Mouse (Mus musculus) midbrain, embryonic 16.5 days (tissue): ENCODE results near the gene Acbd4. TPM values are rescaled to one million over a fixed set of nuclear protein-coding genes. Genes with fewer than 3 reads are reported as not detected.

ENCODE experiments used
- ATAC-seq: fragments of 200-750 bp; cut with Nextera tagmentation; 2 replicates; pipeline ENCODE4 v1.8.0; 2017; ENCODE audit warnings: moderate TSS enrichment
- H3K27ac ChIP-seq: fragments of 300-500 bp; sonication (generic); 2 replicates; pipeline ENCODE4 v1.5.1; 2014; ENCODE audit warnings: mild to moderate bottlenecking, low read length, mixed read lengths
- H3K27me3 ChIP-seq: fragments of 300-500 bp; sonication (generic); 2 replicates; pipeline ENCODE4 v1.6.1; 2014; ENCODE audit warnings: low read depth, low read length, mixed read lengths; ENCODE audit not compliant: control insufficient read depth, insufficient read depth
- H3K36me3 ChIP-seq: fragments of 300-500 bp; sonication (generic); 2 replicates; pipeline ENCODE4 v1.6.1; 2014; ENCODE audit warnings: mild to moderate bottlenecking, low read length, moderate library complexity, mixed read lengths; ENCODE audit not compliant: control insufficient read depth, insufficient read depth
- H3K4me1 ChIP-seq: fragments of 300-500 bp; sonication (generic); 2 replicates; pipeline ENCODE4 v1.6.1; 2014; ENCODE audit warnings: mild to moderate bottlenecking, low read length, mixed read lengths; ENCODE audit not compliant: control insufficient read depth, insufficient read depth
- H3K4me2 ChIP-seq: fragments of 300-500 bp; sonication (generic); 2 replicates; pipeline ENCODE4 v1.6.1; 2014; ENCODE audit warnings: mild to moderate bottlenecking, low read length, mixed read lengths
- H3K4me3 ChIP-seq: fragments of 300-500 bp; sonication (generic); 2 replicates; pipeline ENCODE4 v1.5.1; 2014; ENCODE audit warnings: low read depth, mild to moderate bottlenecking, low read length, moderate library complexity, mixed read lengths
- H3K9ac ChIP-seq: fragments of 300-500 bp; sonication (generic); 2 replicates; pipeline ENCODE4 v1.6.1; 2014; ENCODE audit warnings: low read depth, low read length, mixed read lengths
- H3K9me3 ChIP-seq: fragments of 300-500 bp; sonication (generic); replicated peaks from 2 replicates; pipeline ENCODE4 v1.6.1; 2014; ENCODE audit warnings: mild to moderate bottlenecking, low read length, mixed read lengths; ENCODE audit not compliant: control insufficient read depth, poor library complexity, severe bottlenecking
- WGBS: fragments of 180-500 bp; shearing (Covaris S2); extraction: QIAGEN DNeasy Blood & Tissue Kit; methylation state at CpG from one replicate; pipeline ENCODE4 v1.1.7; 2014; 5-methylcytosine and 5-hydroxymethylcytosine counted together
- polyA plus RNA-seq: library from polyadenylated mRNA; unstranded; fragments of >200 nt; fragmentation: Nextera tagmentation; extraction: Ambion mirVana; gene quantifications from 2 replicates; pipeline ENCODE4 v1.2.1, GENCODE M21; 2015

The Acbd4 gene
- polyA plus RNA-seq, 1 experiment from 2014 or later = 13.0 TPM

- Histone ChIP-seq H3K27me3 (no peaks in the 10 kb centered on the region), H3K36me3 (peaks cover 5% of the 10 kb centered on the region; the same call in 1 of the 2 replicates), H3K9me3 (no peaks in the 10 kb centered on the region), H3K4me3 (peak overlapping the region; percentile 26), H3K4me2 (peak overlapping the region; percentile 56), H3K4me1 (peaks cover 19% of the 10 kb centered on the region), H3K9ac (peak overlapping the region; percentile 70), H3K27ac (peak overlapping the region; percentile 87)
- ATAC-seq = peak; percentile 94
- 26% methylated on average over 8 of the region's 8 CpGs for WGBS
Observed at GRCm38 (mm10) chr11:103142441-103143182, 41.1 kb downstream of the Acbd4 start.

- Histone ChIP-seq H3K27me3 (no peaks in the 10 kb centered on the region), H3K4me2 (no peak overlapping the region), H3K36me3 (no peaks in the 10 kb centered on the region), H3K4me1 (peaks cover 19% of the 10 kb centered on the region), H3K9ac (no peak overlapping the region), H3K4me3 (no peak overlapping the region), H3K9me3 (no peaks in the 10 kb centered on the region), H3K27ac (no peak overlapping the region)
- no peak for ATAC-seq
- WGBS = 44% methylated on average over 12 of the region's 12 CpGs
Observed at GRCm38 (mm10) chr11:103144309-103145285, 43.1 kb downstream of the Acbd4 start.

- Histone ChIP-seq H3K4me3 (no peak overlapping the region), H3K4me1 (peaks cover 17% of the 10 kb centered on the region), H3K27me3 (no peaks in the 10 kb centered on the region), H3K4me2 (no peak overlapping the region), H3K9ac (no peak overlapping the region), H3K9me3 (no peaks in the 10 kb centered on the region), H3K27ac (no peak overlapping the region), H3K36me3 (no peaks in the 10 kb centered on the region)
- WGBS = 95% methylated on average over 4 of the region's 4 CpGs
- ATAC-seq = no peak
Observed at GRCm38 (mm10) chr11:103146386-103146785, 44.9 kb downstream of the Acbd4 start.

- peaks cover 4% of the 10 kb centered on the region; the same call in 1 of the 2 replicates for H3K4me1 ChIP-seq
- H3K27me3 ChIP-seq = no peaks in the 10 kb centered on the region
- WGBS = 80% methylated on average over 4 of the region's 4 CpGs
- no peak overlapping the region for H3K4me2 ChIP-seq
- no peak overlapping the region for H3K9ac ChIP-seq
- ATAC-seq = no peak
- H3K27ac ChIP-seq = no peak overlapping the region
- H3K4me3 ChIP-seq = no peak overlapping the region
- no peaks in the 10 kb centered on the region for H3K9me3 ChIP-seq
- no peaks in the 10 kb centered on the region for H3K36me3 ChIP-seq
Observed at GRCm38 (mm10) chr11:103147766-103148165, 46.3 kb downstream of the Acbd4 start.

- H3K9me3 ChIP-seq = no peaks in the 10 kb centered on the region
- H3K27me3 ChIP-seq = no peaks in the 10 kb centered on the region
- no peak overlapping the region for H3K27ac ChIP-seq
- H3K36me3 ChIP-seq = no peaks in the 10 kb centered on the region
- H3K4me2 ChIP-seq = no peak overlapping the region
- 91% methylated on average over 4 of the region's 4 CpGs for WGBS
- H3K4me3 ChIP-seq = no peak overlapping the region
- no peaks in the 10 kb centered on the region for H3K4me1 ChIP-seq
- no peak for ATAC-seq
- no peak overlapping the region for H3K9ac ChIP-seq
Observed at GRCm38 (mm10) chr11:103149771-103150170, 48.3 kb downstream of the Acbd4 start.

- H3K36me3 ChIP-seq = no peaks in the 10 kb centered on the region
- peak overlapping the region; percentile 48 for H3K4me2 ChIP-seq
- H3K27me3 ChIP-seq = no peaks in the 10 kb centered on the region
- H3K9ac ChIP-seq = no peak overlapping the region
- peak overlapping the region; percentile 17 for H3K4me3 ChIP-seq
- no peaks in the 10 kb centered on the region for H3K9me3 ChIP-seq
- H3K27ac ChIP-seq = no peak overlapping the region
- under 1% methylated on average over 25 of the region's 25 CpGs for WGBS
- ATAC-seq = peak; percentile 88
- peaks cover 7% of the 10 kb centered on the region; the same call in 1 of the 2 replicates for H3K4me1 ChIP-seq
Observed at GRCm38 (mm10) chr11:103158621-103159478, 57.4 kb downstream of the Acbd4 start.

- 91% methylated on average over 11 of the region's 11 CpGs for WGBS
- no peak overlapping the region for H3K27ac ChIP-seq
- no peaks in the 10 kb centered on the region for H3K9me3 ChIP-seq
- no peak overlapping the region for H3K4me3 ChIP-seq
- no peak overlapping the region for H3K4me2 ChIP-seq
- no peak for ATAC-seq
- no peaks in the 10 kb centered on the region for H3K36me3 ChIP-seq
- no peaks in the 10 kb centered on the region for H3K27me3 ChIP-seq
- H3K4me1 ChIP-seq = peaks cover 7% of the 10 kb centered on the region; the same call in 1 of the 2 replicates
- no peak overlapping the region for H3K9ac ChIP-seq
Observed at GRCm38 (mm10) chr11:103160738-103161137, 59.3 kb downstream of the Acbd4 start.

GRCm38 (mm10) chr11:103161449-103161848, 60.0 kb downstream of the Acbd4 start:
- Histone ChIP-seq H3K4me3 (no peak overlapping the region), H3K9me3 (no peaks in the 10 kb centered on the region), H3K9ac (no peak overlapping the region), H3K4me1 (peaks cover 7% of the 10 kb centered on the region; the same call in 1 of the 2 replicates), H3K4me2 (no peak overlapping the region), H3K27me3 (no peaks in the 10 kb centered on the region), H3K27ac (no peak overlapping the region), H3K36me3 (no peaks in the 10 kb centered on the region)
- ATAC-seq = no peak
- 76% methylated on average over 7 of the region's 7 CpGs for WGBS
